Mouse (Mus musculus) megakaryocyte, adult 5-6 weeks (primary cell): ENCODE measurements around the gene Foxk2. TPM values are rescaled to one million over a fixed set of nuclear protein-coding genes. Genes with fewer than 3 reads are reported as not detected.
"Not testable (repeated sequence)": the region's sequence is repeated elsewhere in the genome, so short reads cannot be mapped to it uniquely, and the experiment has no call there.

Experiments used
- ATAC-seq: 2 replicates; pipeline ENCODE4 v1.8.0; 2016; ENCODE audit warnings: mild to moderate bottlenecking, inconsistent platforms; ENCODE audit not compliant: poor library complexity, severe bottlenecking
- total RNA-seq, 2 experiments: library from RNA; stranded (forward) in 1 of 2; stranded (reverse) in 1 of 2; fragments of 153-499, 151-499 nt in 1 of 2; fragments of 221-1000, 200-1000 nt in 1 of 2; gene quantifications; 2 replicates each; pipeline versions ENCODE4 v1.2.3 to v1.2.4; 2015 to 2017

The Foxk2 gene
- total RNA-seq, 2 experiments from 2014 or later: 16.9 to 17.8 TPM

GRCm38 (mm10) chr11:121277516-121277915 is 17.7 kb downstream of the Foxk2 start:
- peak; percentile 75 for ATAC-seq

- peak; percentile 66 for ATAC-seq
Observed at GRCm38 (mm10) chr11:121278011-121278410, 18.2 kb downstream of the Foxk2 start.

GRCm38 (mm10) chr11:121282911-121283310 is 23.1 kb downstream of the Foxk2 start:
- ATAC-seq: no peak

- no peak for ATAC-seq
Observed at GRCm38 (mm10) chr11:121289859-121290258, 30.1 kb downstream of the Foxk2 start.

- no peak for ATAC-seq
Observed at GRCm38 (mm10) chr11:121294771-121295170, 35.0 kb downstream of the Foxk2 start.

- no peak for ATAC-seq
Observed at GRCm38 (mm10) chr11:121298493-121298892, 38.7 kb downstream of the Foxk2 start.

- ATAC-seq: no peak
Observed at GRCm38 (mm10) chr11:121300265-121300664, 40.5 kb downstream of the Foxk2 start.

GRCm38 (mm10) chr11:121305371-121305770 is 45.6 kb downstream of the Foxk2 start:
- no peak for ATAC-seq

GRCm38 (mm10) chr11:121306608-121307007 is 46.8 kb downstream of the Foxk2 start:
- no peak for ATAC-seq

- ATAC-seq: not testable (repeated sequence)
Observed at GRCm38 (mm10) chr11:121307712-121308111, 47.9 kb downstream of the Foxk2 start.

GRCm38 (mm10) chr11:121326034-121326433 is 66.2 kb downstream of the Foxk2 start:
- no peak for ATAC-seq

- ATAC-seq: no peak
Observed at GRCm38 (mm10) chr11:121326681-121327080, 66.9 kb downstream of the Foxk2 start.

GRCm38 (mm10) chr11:121328206-121328605 is 68.4 kb downstream of the Foxk2 start:
- no peak for ATAC-seq

GRCm38 (mm10) chr11:121328619-121329018 is 68.8 kb downstream of the Foxk2 start:
- ATAC-seq: no peak

GRCm38 (mm10) chr11:121331641-121332040 is 71.9 kb downstream of the Foxk2 start:
- ATAC-seq: no peak

GRCm38 (mm10) chr11:121339647-121340046 is 79.9 kb downstream of the Foxk2 start:
- ATAC-seq: peak; percentile 54; the same call in 1 of the 2 replicates

GRCm38 (mm10) chr11:121340287-121340686 is 80.5 kb downstream of the Foxk2 start:
- ATAC-seq: peak; percentile 51; the same call in 1 of the 2 replicates

- not testable (repeated sequence) for ATAC-seq
Observed at GRCm38 (mm10) chr11:121342423-121342822, 82.6 kb downstream of the Foxk2 start.

- ATAC-seq: no peak
Observed at GRCm38 (mm10) chr11:121347036-121347435, 87.2 kb downstream of the Foxk2 start.

GRCm38 (mm10) chr11:121348166-121348565 is 88.4 kb downstream of the Foxk2 start:
- no peak for ATAC-seq

GRCm38 (mm10) chr11:121348727-121349126 is 88.9 kb downstream of the Foxk2 start:
- not testable (repeated sequence) for ATAC-seq

GRCm38 (mm10) chr11:121353326-121354090 is 93.7 kb downstream of the Foxk2 start:
- peak; percentile 40 for ATAC-seq
